ENCODE assay signal across 28 mouse cellular contexts in the genomic region with DNA sequence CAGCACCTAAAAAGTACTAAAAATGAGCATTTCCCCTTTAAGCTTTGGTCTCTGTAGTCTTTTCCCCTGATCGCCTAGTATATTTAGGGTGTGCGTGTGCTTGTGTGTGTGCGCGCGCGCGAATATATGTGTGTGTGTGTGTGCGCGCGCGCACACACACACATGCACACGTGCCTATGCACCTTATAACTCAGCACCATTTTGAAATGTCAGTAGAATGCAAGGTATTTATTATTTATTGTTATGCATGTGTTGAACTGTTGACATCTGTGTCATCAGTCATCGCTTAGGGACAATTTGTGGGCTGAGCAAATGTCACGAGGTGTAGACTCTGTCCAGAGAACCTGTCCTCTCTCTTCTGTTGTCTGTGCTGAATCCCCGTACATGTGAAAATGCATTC. TPM values are rescaled to one million over a fixed set of nuclear protein-coding genes. Genes with fewer than 3 reads are reported as not detected.
A peak's percentile ranks its signal among the peaks of the same experiment; 100 is the strongest.
DNase-seq lines count a peak whose midpoint lies in the region; ATAC-seq lines count a peak whose summit lies in the region.
"Had no signal": no experiment of that assay in that cellular context is flagged by ENCODE, and none has a peak within 500 bp of the region (broad histone marks: within the 10 kb centered on the region; RNA-seq: fewer than 3 reads in every experiment).

No protein-coding gene starts in this region.

- H3K4me3 ChIP-seq in midbrain, embryonic 12.5 days, result no peak overlapping the region
- H3K4me3 ChIP-seq in midbrain, embryonic 11.5 days (ENCODE audit: low read depth, low read length), result no peak overlapping the region
- 0 out of 2 replicates have a peak overlapping the region, but pooled peaks have one; percentile 8 for H3K4me3 ChIP-seq in midbrain, embryonic 14.5 days (replicated peaks; ENCODE audit: low read depth, low read length)
- H3K4me3 ChIP-seq: forebrain, embryonic 10.5 days; heart, embryonic 12.5 days; hindbrain, embryonic 12.5 days; left cerebral cortex, adult 2 months; liver, embryonic 15.5 days; lung, embryonic 15.5 days; myocyte; neural tube, embryonic 13.5 days had no signal

- no peaks in the 10 kb centered on the region for H3K27me3 ChIP-seq in midbrain, embryonic 12.5 days
- no peaks in the 10 kb centered on the region for H3K27me3 ChIP-seq in midbrain, embryonic 11.5 days (ENCODE audit: control insufficient read depth, insufficient read depth, low read length)
- H3K27me3 ChIP-seq in midbrain, embryonic 14.5 days (ENCODE audit: control insufficient read depth, insufficient read depth, low read length), result peaks cover 3% of the 10 kb centered on the region; the same call in 1 of the 2 replicates
- H3K27me3 ChIP-seq: heart, embryonic 12.5 days; lung, embryonic 15.5 days had no signal

- no peak overlapping the region for H3K27ac ChIP-seq in midbrain, embryonic 12.5 days (replicated peaks)
- H3K27ac ChIP-seq in midbrain, embryonic 11.5 days (ENCODE audit: low read depth, low read length), result no peak overlapping the region
- H3K27ac ChIP-seq in midbrain, embryonic 14.5 days (replicated peaks; ENCODE audit: low read depth, low read length), result no peak overlapping the region
- H3K27ac ChIP-seq: forebrain, embryonic 10.5 days; hindbrain, embryonic 12.5 days; kidney, postnatal 0 days; left cerebral cortex, adult 2 months; liver, embryonic 15.5 days; lung, embryonic 15.5 days; neural tube, embryonic 13.5 days had no signal

- H3K4me2 ChIP-seq in midbrain, embryonic 12.5 days (replicated peaks), result 0 out of 2 replicates have a peak overlapping the region, but pooled peaks have one; percentile 7
- no peak overlapping the region for H3K4me2 ChIP-seq in midbrain, embryonic 11.5 days
- peak overlapping the region; percentile 65 for H3K4me2 ChIP-seq in midbrain, embryonic 14.5 days (ENCODE audit: low read length)
- H3K4me2 ChIP-seq: heart, embryonic 12.5 days; hindbrain, embryonic 12.5 days; liver, embryonic 15.5 days; lung, embryonic 15.5 days; neural tube, embryonic 13.5 days had no signal

- WGBS in midbrain, embryonic 12.5 days, result 90% methylated on average over 15 of the region's 15 CpGs
- 94% methylated on average over 15 of the region's 15 CpGs for WGBS in midbrain, embryonic 11.5 days
- 93% methylated on average over 15 of the region's 15 CpGs for WGBS in midbrain, embryonic 14.5 days

- peaks cover 43% of the 10 kb centered on the region for H3K36me3 ChIP-seq in midbrain, embryonic 12.5 days
- H3K36me3 ChIP-seq in midbrain, embryonic 11.5 days (ENCODE audit: control insufficient read depth, insufficient read depth, low read length), result peaks cover 4% of the 10 kb centered on the region; the same call in 1 of the 2 replicates
- H3K36me3 ChIP-seq in midbrain, embryonic 14.5 days (ENCODE audit: control insufficient read depth, insufficient read depth, low read length), result peaks cover 22% of the 10 kb centered on the region
- H3K36me3 ChIP-seq: hindbrain, embryonic 12.5 days; liver, embryonic 15.5 days; lung, embryonic 15.5 days; neural tube, embryonic 13.5 days had no signal

- no peak for DNase-seq in midbrain, embryonic 11.5 days (ENCODE audit: low spot score, missing footprints)
- DNase-seq in CD4-positive, CD25-positive, alpha-beta regulatory T cell, adult 2 months (ENCODE audit: low read depth, low spot score), result peak; percentile 69
- peak; percentile 60 for DNase-seq in T-cell, adult 2 months (ENCODE audit: low spot score)
- no peak for DNase-seq in midbrain, embryonic 14.5 days
- no peak for DNase-seq in right cerebral cortex, postnatal 10 days (ENCODE audit: low spot score in 2 of 2)
- DNase-seq in adrenal gland, adult 8-10 months, result no peak
- no peak for DNase-seq in adrenal gland, adult (ENCODE audit: inconsistent age in 2 of 2, low spot score in 1 of 2)
- DNase-seq: adrenal gland, adult 2 months; cerebellum, adult 11-12 months; cerebellum, postnatal 25 days; gastrocnemius, postnatal 25 days; heart, adult 18-20 months; heart, postnatal 14 days; kidney, adult 2 months; liver; lung, postnatal 36 days; right cerebral cortex, adult 18-20 months had no signal

- peaks cover 23% of the 10 kb centered on the region for H3K4me1 ChIP-seq in midbrain, embryonic 12.5 days
- H3K4me1 ChIP-seq in midbrain, embryonic 11.5 days (ENCODE audit: control insufficient read depth, insufficient read depth, low read length), result peaks cover 12% of the 10 kb centered on the region
- peaks cover 13% of the 10 kb centered on the region; the same call in 1 of the 2 replicates for H3K4me1 ChIP-seq in midbrain, embryonic 14.5 days (ENCODE audit: control insufficient read depth, insufficient read depth, low read length)
- H3K4me1 ChIP-seq: heart, embryonic 12.5 days; liver, embryonic 15.5 days had no signal

- no peak for ATAC-seq in midbrain, embryonic 12.5 days (ENCODE audit: low FRiP score, low read depth)
- ATAC-seq in midbrain, embryonic 11.5 days (ENCODE audit: low FRiP score), result no peak
- no peak for ATAC-seq in midbrain, embryonic 14.5 days (ENCODE audit: low FRiP score, low TSS enrichment)
- ATAC-seq: forebrain, embryonic 16.5 days had no signal

- H3K9ac ChIP-seq in midbrain, embryonic 12.5 days (replicated peaks), result no peak overlapping the region
- H3K9ac ChIP-seq in midbrain, embryonic 11.5 days (ENCODE audit: low read length), result no peak overlapping the region
- no peak overlapping the region for H3K9ac ChIP-seq in midbrain, embryonic 14.5 days (replicated peaks; ENCODE audit: low read length)
- H3K9ac ChIP-seq: heart, embryonic 12.5 days; hindbrain, embryonic 12.5 days; liver, embryonic 15.5 days; lung, embryonic 15.5 days; neural tube, embryonic 13.5 days had no signal

- H3K9me3 ChIP-seq in midbrain, embryonic 12.5 days, result no peaks in the 10 kb centered on the region
- H3K9me3 ChIP-seq in midbrain, embryonic 11.5 days (ENCODE audit: control insufficient read depth, low read length), result no peaks in the 10 kb centered on the region
- H3K9me3 ChIP-seq in midbrain, embryonic 14.5 days (ENCODE audit: control insufficient read depth, low read length), result no peaks in the 10 kb centered on the region
- H3K9me3 ChIP-seq: forebrain, embryonic 10.5 days; heart, embryonic 12.5 days; hindbrain, embryonic 12.5 days; liver, embryonic 15.5 days; lung, embryonic 15.5 days; neural tube, embryonic 13.5 days had no signal

RNA-seq across cellular contexts. Expression of gene Lef1, which starts 7.1 kb away (rescaled TPM):
- 97.0 and 103 TPM in 2 replicates for polyA plus RNA-seq in midbrain, embryonic 12.5 days (2016; fragmentation: Nextera tagmentation; extraction: Ambion mirVana)
- polyA plus RNA-seq in midbrain, embryonic 11.5 days (2014; fragmentation: Nextera tagmentation; extraction: Ambion mirVana), result 66.9 and 67.7 TPM in 2 replicates
- polyA plus RNA-seq in midbrain, embryonic 14.5 days (2014; fragmentation: Nextera tagmentation; extraction: Ambion mirVana), result 75.4 and 93.8 TPM in 2 replicates
- 10 to 100 TPM in 3 of 4 experiments, 1 to 10 TPM in 1; 9.3 to 21.7 (median 13.4) TPM for total RNA-seq in adrenal gland, adult 8-10 months (2022)

Comparison
In these comparisons a context has a peak if more than half of its experiments do, and no peak if none do; other contexts are left out.
1. DNase-seq: peak in CD4-positive, CD25-positive, alpha-beta regulatory T cell, adult 2 months (single experiment) and T-cell, adult 2 months (single experiment); none in midbrain, embryonic 11.5 days (single experiment), midbrain, embryonic 14.5 days (single experiment), right cerebral cortex, postnatal 10 days (0 of 2), adrenal gland, adult 8-10 months (single experiment) and adrenal gland, adult (0 of 2).